Mouse (Mus musculus) lung, adult 2 months (tissue): Measurements from ENCODE around the gene Qrich1.

ENCODE experiments used
- CTCF ChIP-seq: fragments of 200-500 bp; IDR thresholded peaks from 2 replicates; pipeline ENCODE4 v1.5.1; 2011; ENCODE audit warnings: mild to moderate bottlenecking, low read length, control low read depth; ENCODE audit not compliant: insufficient read depth
- POLR2A ChIP-seq: fragments of 200-500 bp; IDR thresholded peaks from 2 replicates; pipeline ENCODE4 v1.6.1; 2011; ENCODE audit warnings: low read depth, mild to moderate bottlenecking, control low read depth, low read length, borderline replicate concordance; ENCODE audit errors: extremely low read depth

DNA sequence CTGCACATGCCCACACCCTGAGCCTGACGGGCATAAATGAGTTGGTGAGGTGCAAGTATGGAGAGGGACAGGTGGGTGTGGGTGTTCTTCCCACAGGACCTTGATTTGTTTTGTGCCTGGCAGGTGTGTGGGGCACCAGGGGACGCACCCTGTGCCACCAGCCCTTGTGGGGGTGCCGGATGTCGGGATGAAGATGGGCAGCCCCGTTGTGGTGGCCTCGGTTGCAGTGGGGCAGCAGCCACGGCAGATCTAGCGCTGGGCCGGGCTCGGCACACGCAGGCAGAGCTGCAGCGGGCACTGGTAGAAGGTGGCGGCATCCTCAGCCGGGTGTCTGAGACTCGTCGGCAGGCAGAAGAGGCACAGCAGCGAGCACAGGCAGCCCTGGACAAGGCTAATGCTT is 28.2 kb upstream of the Qrich1 start:
- TF ChIP-seq POLR2A (no peak), CTCF (no peak)
